Comparison of ENCODE assay signal across 11 mouse cellular contexts in the genomic region with DNA sequence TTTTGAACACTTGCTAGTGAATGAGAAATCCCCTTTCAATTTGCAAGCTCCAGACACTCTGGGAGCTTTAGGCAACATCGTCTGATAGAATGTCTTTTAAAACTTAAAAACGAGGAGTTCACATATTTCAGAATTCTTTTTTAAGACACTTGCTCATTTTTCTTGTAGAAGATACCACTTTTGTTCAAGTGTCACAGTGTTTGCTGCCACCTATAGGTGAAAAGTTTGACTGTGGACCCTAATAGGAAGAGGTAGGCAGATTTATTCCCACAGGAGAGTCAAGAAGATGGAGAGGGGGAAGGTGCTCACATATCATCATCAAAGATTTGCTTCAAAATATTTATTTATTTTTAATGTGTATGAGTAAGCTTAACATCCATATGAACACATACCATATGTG. TPM values are rescaled to one million over a fixed set of nuclear protein-coding genes. Genes with fewer than 3 reads are reported as not detected.
A peak's percentile ranks its signal among the peaks of the same experiment; 100 is the strongest.
DNase-seq lines count a peak whose midpoint lies in the region; ATAC-seq and TF ChIP-seq lines count a peak whose summit lies in the region.
"Had no signal": no experiment of that assay in that cellular context is flagged by ENCODE, and none has a peak within 500 bp of the region (broad histone marks: within the 10 kb centered on the region; RNA-seq: fewer than 3 reads in every experiment).

No protein-coding gene starts in this region.

- peaks cover 52% of the 10 kb centered on the region for H3K36me3 ChIP-seq in forebrain, embryonic 14.5 days (ENCODE audit: control insufficient read depth, insufficient read depth, low read length)
- peaks cover 66% of the 10 kb centered on the region for H3K36me3 ChIP-seq in forebrain, embryonic 12.5 days (replicated peaks)
- H3K36me3 ChIP-seq in E14TG2a.4 (ENCODE audit: insufficient read depth, low read length): peaks cover 89% of the 10 kb centered on the region

- no peak overlapping the region for H3K27ac ChIP-seq in forebrain, embryonic 14.5 days (ENCODE audit: low read depth, low read length)
- no peak overlapping the region for H3K27ac ChIP-seq in forebrain, embryonic 12.5 days
- H3K27ac ChIP-seq: embryonic facial prominence, embryonic 12.5 days; heart, embryonic 13.5 days; limb, embryonic 12.5 days had no signal

- H3K4me1 ChIP-seq in forebrain, embryonic 14.5 days (ENCODE audit: control insufficient read depth, insufficient read depth, low read length): no peaks in the 10 kb centered on the region
- H3K4me1 ChIP-seq in forebrain, embryonic 12.5 days: no peaks in the 10 kb centered on the region
- peaks cover 7% of the 10 kb centered on the region for H3K4me1 ChIP-seq in E14TG2a.4 (replicated peaks; ENCODE audit: low read depth, low read length)
- H3K4me1 ChIP-seq: embryonic facial prominence, embryonic 12.5 days; heart, embryonic 13.5 days; limb, embryonic 12.5 days had no signal

- H3K4me3 ChIP-seq in forebrain, embryonic 14.5 days (ENCODE audit: low read depth, low read length): no peak overlapping the region
- H3K4me3 ChIP-seq in forebrain, embryonic 12.5 days (replicated peaks): no peak overlapping the region
- H3K4me3 ChIP-seq in E14TG2a.4 (replicated peaks; ENCODE audit: low read length): no peak overlapping the region
- H3K4me3 ChIP-seq: embryonic facial prominence, embryonic 12.5 days; heart, embryonic 13.5 days; limb, embryonic 12.5 days had no signal

- no peaks in the 10 kb centered on the region for H3K9me3 ChIP-seq in forebrain, embryonic 14.5 days (replicated peaks; ENCODE audit: control insufficient read depth, low read length)
- H3K9me3 ChIP-seq in forebrain, embryonic 12.5 days: no peaks in the 10 kb centered on the region
- no peaks in the 10 kb centered on the region for H3K9me3 ChIP-seq in E14TG2a.4 (ENCODE audit: low read length)
- H3K9me3 ChIP-seq: embryonic facial prominence, embryonic 12.5 days; heart, embryonic 13.5 days; limb, embryonic 12.5 days had no signal

- H3K4me2 ChIP-seq in forebrain, embryonic 14.5 days (ENCODE audit: low read length): no peak overlapping the region
- H3K4me2 ChIP-seq in forebrain, embryonic 12.5 days: no peak overlapping the region
- H3K4me2 ChIP-seq: embryonic facial prominence, embryonic 12.5 days; heart, embryonic 13.5 days; limb, embryonic 12.5 days had no signal

- no peak overlapping the region for H3K9ac ChIP-seq in forebrain, embryonic 14.5 days (ENCODE audit: low read length)
- H3K9ac ChIP-seq in forebrain, embryonic 12.5 days: no peak overlapping the region
- H3K9ac ChIP-seq: embryonic facial prominence, embryonic 12.5 days; heart, embryonic 13.5 days; limb, embryonic 12.5 days had no signal

- 79% methylated on average over 2 of the region's 2 CpGs for WGBS in forebrain, embryonic 14.5 days
- WGBS in forebrain, embryonic 12.5 days: 86% methylated on average over 2 of the region's 2 CpGs

- H3K27me3 ChIP-seq in forebrain, embryonic 14.5 days (replicated peaks; ENCODE audit: control insufficient read depth, insufficient read depth, low read length): no peaks in the 10 kb centered on the region
- no peaks in the 10 kb centered on the region for H3K27me3 ChIP-seq in forebrain, embryonic 12.5 days
- no peaks in the 10 kb centered on the region for H3K27me3 ChIP-seq in E14TG2a.4 (ENCODE audit: insufficient read depth, low read length)
- H3K27me3 ChIP-seq: embryonic facial prominence, embryonic 12.5 days; heart, embryonic 13.5 days; limb, embryonic 12.5 days had no signal

- intact Hi-C loops in left cerebral cortex, postnatal 36 days (cut with DNase I): loop anchor here (2.0 to 5.0 kb wide), 2 partner anchors 100 to 307 kb away; no protein-coding TSS in a partner anchor
- intact Hi-C loops in left cerebral cortex, postnatal 14 days (cut with DNase I): loop anchor here (2.0 to 5.0 kb wide), 2 partner anchors 100 to 302 kb away; no protein-coding TSS in a partner anchor

- no peak for ATAC-seq in forebrain, embryonic 14.5 days
- no peak for ATAC-seq in forebrain, embryonic 12.5 days (ENCODE audit: low FRiP score)

- peak; percentile 81 for DNase-seq in forebrain, embryonic 14.5 days (ENCODE audit: low spot score)
- DNase-seq in left cerebral cortex, adult 18-20 months (ENCODE audit: low spot score in 2 of 2): peak; percentile 29 to 62
- no peak for DNase-seq in left cerebral cortex, postnatal 36 days (ENCODE audit: low spot score in 2 of 2)
- DNase-seq in left cerebral cortex, postnatal 14 days (ENCODE audit: low spot score in 2 of 2): peak; percentile 80 to 83
- DNase-seq in ovary, adult 18-20 months (ENCODE audit: low spot score): no peak
- DNase-seq in gastrocnemius, adult 8-10 months (ENCODE audit: low spot score in 2 of 2): no peak

- peak; percentile 39; the same call in 1 of the 2 replicates for TF ChIP-seq CTCF in E14TG2a.4 (conservative IDR thresholded peaks at IDR 0.05; ENCODE audit: low read length)

RNA-seq across cellular contexts. Expression of gene Tamm41, which starts 8.4 kb away (rescaled TPM):
- 64.8 and 69.6 TPM in 2 replicates for polyA plus RNA-seq in forebrain, embryonic 14.5 days (2014; fragmentation: Nextera tagmentation; extraction: Ambion mirVana)
- polyA plus RNA-seq in forebrain, embryonic 12.5 days (2016; fragmentation: Nextera tagmentation; extraction: Ambion mirVana): 68.5 and 71.0 TPM in 2 replicates
- total RNA-seq in left cerebral cortex, adult 18-20 months (2021): 10 to 100 TPM; 21.0 to 21.4 TPM
- total RNA-seq in left cerebral cortex, postnatal 36 days (2021): 10 to 100 TPM; 19.0 to 19.7 TPM
- total RNA-seq in left cerebral cortex, postnatal 14 days (2021): 10 to 100 TPM; 17.3 to 21.9 TPM
- total RNA-seq in gastrocnemius, adult 8-10 months (2022): 1 to 10 TPM; 6.8 to 8.8 (median 7.6) TPM

RNA-seq across cellular contexts. Expression of gene Vgll4, which starts 59.5 kb away (rescaled TPM):
- polyA plus RNA-seq in forebrain, embryonic 14.5 days (2014; fragmentation: Nextera tagmentation; extraction: Ambion mirVana): 44.9 and 54.2 TPM in 2 replicates
- 91.2 and 96.1 TPM in 2 replicates for polyA plus RNA-seq in forebrain, embryonic 12.5 days (2016; fragmentation: Nextera tagmentation; extraction: Ambion mirVana)
- total RNA-seq in left cerebral cortex, adult 18-20 months (2021): 10 to 100 TPM; 55.3 to 62.5 TPM
- 10 to 100 TPM; 58.5 to 68.8 TPM for total RNA-seq in left cerebral cortex, postnatal 36 days (2021)
- 10 to 100 TPM; 48.0 to 53.4 TPM for total RNA-seq in left cerebral cortex, postnatal 14 days (2021)
- 10 to 100 TPM; 17.5 to 30.1 (median 21.6) TPM for total RNA-seq in gastrocnemius, adult 8-10 months (2022)

Comparison
In these comparisons a context has a peak if more than half of its experiments do, and no peak if none do; other contexts are left out.
1. DNase-seq: peak in forebrain, embryonic 14.5 days (single experiment), left cerebral cortex, adult 18-20 months (2 of 2) and left cerebral cortex, postnatal 14 days (2 of 2); none in left cerebral cortex, postnatal 36 days (0 of 2), ovary, adult 18-20 months (single experiment) and gastrocnemius, adult 8-10 months (0 of 2).